Mouse (Mus musculus) C2C12 (cell line): ENCODE measurements around the gene Gjc1.

Source experiments
- CEBPB ChIP-seq: IDR thresholded peaks from one replicate; pipeline ENCODE4 v1.6.1; 2011; ENCODE audit warnings: low read depth, mild to moderate bottlenecking, control low read depth, moderate library complexity
- CTCF ChIP-seq: IDR thresholded peaks from one replicate; pipeline ENCODE4 v1.5.1; 2011; ENCODE audit not compliant: control insufficient read depth, insufficient read depth, insufficient read length
- FOSL1 ChIP-seq: IDR thresholded peaks from one replicate; pipeline ENCODE4 v1.8.0; 2011; ENCODE audit warnings: mild to moderate bottlenecking, low read length; ENCODE audit not compliant: poor library complexity, insufficient read depth, severe bottlenecking
- MAX ChIP-seq: IDR thresholded peaks from one replicate; pipeline ENCODE4 v1.6.1; 2011; ENCODE audit warnings: mild to moderate bottlenecking, control low read depth
- MYOD1 ChIP-seq: IDR thresholded peaks from one replicate; pipeline ENCODE4 v1.6.1; 2011; ENCODE audit warnings: low read depth; ENCODE audit not compliant: control insufficient read depth, insufficient read length
- MYOG ChIP-seq: IDR thresholded peaks from one replicate; pipeline ENCODE4 v1.6.1; 2011; ENCODE audit not compliant: control insufficient read depth, insufficient read length; ENCODE audit errors: extremely low read depth
- USF1 ChIP-seq: IDR thresholded peaks from one replicate; pipeline ENCODE4 v1.6.1; 2011; ENCODE audit warnings: low read depth, mild to moderate bottlenecking, control low read depth, moderate library complexity

- TF ChIP-seq CTCF (no peak), USF1 (no peak), MYOD1 (no peak), FOSL1 (no peak), MYOG (no peak), MAX (no peak), CEBPB (no peak)
These were observed 50.4 kb downstream of the Gjc1 start for GRCm38 (mm10) chr11:102769141-102769540.
